Mouse (Mus musculus) T-cell, adult 2 months (primary cell): Measurements from ENCODE around the gene Tmed10.

Experiments
- DNase-seq: peaks from one replicate; pipeline ENCODE4 v3.0.0; 2022; ENCODE audit warnings: low spot score

The Tmed10 gene

DNA sequence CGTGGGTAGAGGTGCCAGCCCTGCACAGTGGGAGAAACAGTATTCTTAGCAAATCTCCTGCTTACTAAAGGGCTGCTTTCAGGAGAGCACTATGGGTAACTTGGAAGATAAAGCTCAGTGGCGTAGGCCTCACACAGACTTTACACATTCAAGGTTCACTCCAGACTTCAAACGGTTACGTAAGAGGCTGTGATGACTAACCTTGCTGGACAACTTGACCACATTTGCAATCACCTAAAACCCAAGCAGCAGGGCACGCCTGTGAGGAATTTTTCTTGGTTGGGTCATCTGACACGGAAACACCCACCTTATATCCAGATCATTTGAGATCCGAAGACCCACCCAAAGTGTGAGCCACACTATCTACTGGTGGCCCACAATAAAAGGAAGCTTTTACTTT is 44.5 kb downstream of the Tmed10 start:
- DNase-seq, result no peak

DNA sequence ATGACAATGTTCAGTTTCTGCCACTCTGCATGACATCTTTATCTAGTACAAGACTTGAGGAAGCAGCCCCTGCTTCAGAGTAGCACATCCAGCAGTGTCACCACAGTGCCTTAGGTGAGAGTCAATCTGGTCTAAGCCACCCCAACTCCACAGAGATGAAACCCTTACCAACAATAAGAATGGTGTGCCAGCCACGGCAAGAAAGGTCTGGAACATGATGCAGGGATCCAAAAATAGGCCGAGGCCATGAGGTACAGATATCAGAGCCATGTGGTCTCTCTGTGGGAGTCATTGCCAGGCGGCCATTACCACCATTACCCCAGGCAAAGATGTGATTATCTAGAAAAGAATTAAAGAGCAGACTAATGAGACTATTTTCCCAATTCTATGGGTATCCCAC is 66.0 kb downstream of the Tmed10 start:
- no peak for DNase-seq

DNA sequence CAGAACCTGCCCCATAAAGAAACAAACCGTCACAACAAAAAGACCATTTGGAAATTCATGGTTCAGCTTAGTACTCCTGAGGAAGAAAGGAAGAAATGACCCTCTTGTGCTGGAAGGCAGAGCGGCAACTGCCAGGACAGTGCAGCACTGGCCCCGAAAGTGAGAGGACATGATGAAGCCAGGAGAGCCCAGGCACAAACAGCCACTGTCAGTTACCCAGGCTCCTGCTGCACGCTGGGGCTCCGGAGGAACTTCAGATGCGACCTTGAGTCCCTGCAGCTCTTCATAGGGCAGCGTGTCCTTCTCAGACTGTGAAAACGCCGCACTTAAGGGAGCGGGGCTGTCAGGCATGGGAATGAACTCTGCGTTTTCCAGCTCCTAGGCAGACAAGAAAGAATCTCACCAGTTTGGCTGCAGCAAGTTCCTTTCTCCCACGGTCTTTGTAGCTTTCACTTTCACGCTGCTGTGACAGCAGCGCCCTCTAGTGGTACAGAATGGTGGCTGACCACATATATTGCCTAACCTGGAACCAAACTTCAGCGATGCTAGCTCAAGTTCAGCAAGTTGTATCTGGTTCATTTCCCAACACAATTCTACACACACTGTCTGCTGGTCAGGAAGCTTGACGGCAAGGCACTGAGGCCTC is 69.3 kb downstream of the Tmed10 start:
- DNase-seq, result peak; percentile 75

DNA sequence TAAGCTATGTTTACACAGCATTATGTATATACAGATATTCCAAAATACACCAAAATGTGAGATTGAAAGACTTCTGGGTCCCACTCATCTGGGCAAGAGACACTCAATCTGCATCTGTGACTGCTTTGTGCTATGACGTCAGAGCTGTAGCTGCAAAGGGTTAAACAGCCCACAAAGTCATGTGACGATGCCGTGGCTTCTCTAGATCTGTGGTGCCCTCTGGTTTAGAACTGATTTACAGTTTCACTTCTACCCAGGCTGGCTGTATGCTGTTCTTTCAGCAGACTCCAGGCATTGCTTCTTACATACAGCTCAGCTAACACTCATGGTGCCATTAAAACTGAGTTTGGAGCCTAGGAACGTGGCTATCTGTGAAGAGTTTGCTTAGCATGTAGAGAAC is 69.9 kb downstream of the Tmed10 start:
- DNase-seq, result peak; percentile 69

DNA sequence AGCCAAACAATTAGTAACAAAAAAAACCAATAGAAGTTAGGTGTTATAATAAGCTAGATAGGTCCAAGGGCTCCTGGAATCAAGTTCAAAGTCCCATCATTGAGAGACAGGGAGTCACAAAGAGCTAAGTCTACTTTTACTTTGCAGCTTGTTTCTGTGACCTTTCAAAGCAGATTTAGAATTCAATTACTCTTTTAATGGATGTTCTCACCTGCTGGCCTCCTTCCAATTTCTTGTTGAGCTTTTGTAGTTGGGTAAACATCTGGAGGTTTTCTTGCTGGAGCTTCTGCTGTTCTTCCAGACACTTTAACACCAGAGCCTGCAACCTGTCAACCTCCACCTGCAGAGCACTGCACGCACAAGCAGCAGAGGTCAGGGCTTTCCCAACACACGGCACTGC is 71.4 kb downstream of the Tmed10 start:
- DNase-seq, result no peak

DNA sequence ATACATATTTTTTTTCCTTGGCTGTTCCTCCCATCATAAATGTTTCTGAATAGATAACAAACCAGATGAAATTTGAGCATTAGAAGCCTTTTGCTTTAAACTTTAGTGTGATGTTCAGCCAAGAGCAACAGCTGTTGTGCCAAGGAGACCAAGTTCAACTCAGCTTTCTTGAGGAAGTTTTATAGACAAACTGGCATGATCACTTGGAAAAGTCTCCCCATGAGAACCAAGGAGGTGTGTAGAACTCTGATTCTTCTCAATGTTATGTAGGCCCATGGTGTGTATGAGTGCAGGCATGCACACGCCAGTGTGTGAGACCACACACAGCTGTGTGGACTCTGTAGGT is 75.8 kb downstream of the Tmed10 start:
- no peak for DNase-seq

DNA sequence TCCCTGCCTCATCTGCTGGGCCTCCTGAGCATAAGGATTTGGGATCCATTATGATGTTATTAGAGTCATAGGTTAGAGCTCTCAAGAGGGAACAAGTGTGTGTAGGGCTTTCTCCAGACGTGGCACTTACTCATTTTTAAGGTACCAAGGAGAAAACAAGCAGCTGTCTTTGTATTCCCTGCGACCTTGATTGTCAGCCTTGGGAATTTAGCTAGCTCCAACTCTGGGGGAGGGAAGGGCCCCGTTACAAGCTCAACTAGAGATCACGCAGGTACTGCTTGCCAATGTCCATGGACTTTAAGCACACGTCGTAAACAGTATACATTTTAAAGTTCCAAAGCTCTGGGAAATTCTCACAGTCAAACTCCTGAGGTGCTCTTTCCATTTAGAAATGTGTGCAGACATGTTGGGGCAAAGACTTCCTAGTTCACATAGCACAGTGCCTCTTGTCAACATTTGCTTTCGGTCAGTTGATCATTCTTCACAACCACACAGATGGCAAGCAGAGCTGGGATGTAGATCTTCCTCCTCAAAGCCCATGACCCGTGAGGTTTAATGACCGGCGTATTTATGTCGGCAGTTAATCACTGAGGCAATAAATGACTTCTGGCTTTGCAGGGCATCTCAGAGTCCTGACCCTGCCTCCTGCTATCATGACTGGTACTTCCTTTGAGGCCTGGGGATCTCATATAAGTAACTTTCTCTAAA is 76.4 kb downstream of the Tmed10 start:
- no peak for DNase-seq

DNA sequence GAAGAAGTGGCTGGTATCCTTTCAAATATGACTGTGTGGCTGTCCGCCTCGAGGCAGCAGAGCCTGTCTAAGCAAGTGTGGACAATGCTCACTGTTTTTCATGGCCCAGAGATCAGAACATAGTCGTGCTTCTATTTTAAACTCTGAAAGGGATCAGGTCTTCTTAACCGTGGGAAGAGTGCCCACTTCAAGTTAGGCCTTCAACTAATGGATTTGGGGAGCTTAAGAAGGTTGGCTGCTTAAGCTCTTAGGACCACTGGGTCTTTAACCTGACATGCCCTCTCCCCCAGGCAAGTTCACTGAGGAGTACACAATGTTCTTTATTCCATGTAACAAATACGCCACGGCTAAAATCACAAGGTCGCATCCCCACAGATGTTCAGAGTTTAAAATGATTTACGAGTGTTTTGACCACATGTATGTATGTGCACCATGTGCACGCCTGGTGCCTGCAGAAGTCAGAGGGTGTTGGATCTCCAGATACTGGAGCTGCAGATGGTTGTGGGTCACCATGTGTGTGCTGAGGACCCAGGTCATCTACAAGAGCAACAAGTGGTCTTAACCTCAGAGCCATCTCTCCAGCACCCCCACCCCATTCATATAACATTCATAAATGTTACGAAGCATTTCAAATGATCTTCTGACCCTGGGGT is 77.2 kb downstream of the Tmed10 start:
- DNase-seq, result no peak

DNA sequence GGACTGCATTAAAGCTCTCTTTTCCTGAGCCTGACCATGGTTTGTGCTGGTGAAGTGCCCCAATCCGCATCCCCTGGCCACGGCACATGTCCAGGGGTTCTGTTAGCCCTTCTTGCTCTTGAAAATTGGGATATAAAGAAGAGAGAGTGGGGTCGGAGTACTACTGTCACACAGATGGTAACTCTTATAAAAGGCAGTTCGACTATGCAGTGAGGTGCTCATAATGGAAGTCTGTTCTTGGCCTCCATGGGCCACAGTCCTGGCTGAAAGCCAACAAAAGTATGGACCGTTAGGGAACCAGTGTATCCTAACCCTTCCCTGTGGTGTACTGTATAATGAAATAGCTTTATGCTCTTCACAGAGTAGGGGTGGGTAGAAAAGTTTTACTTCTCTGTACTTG is 77.7 kb downstream of the Tmed10 start:
- no peak for DNase-seq

DNA sequence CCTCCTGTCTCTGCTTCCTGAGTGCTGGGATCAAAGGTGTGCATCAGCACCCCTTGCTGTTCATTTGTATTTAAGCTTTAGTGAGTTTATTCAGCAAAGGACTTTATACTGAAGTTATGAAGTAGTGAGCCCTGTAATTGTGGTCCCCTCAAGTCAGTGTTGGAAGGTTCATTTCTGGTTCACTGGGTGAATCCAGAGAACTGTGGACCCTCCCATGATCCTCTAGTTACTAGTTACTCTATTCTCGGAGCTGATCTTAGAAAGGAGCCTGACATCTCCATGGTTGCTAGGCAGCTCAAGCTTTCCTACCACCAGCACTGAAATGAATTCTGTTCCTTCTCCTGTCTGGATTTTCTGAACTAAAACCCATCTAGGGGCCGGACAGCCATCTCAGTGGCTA is 79.1 kb downstream of the Tmed10 start:
- no peak for DNase-seq

DNA sequence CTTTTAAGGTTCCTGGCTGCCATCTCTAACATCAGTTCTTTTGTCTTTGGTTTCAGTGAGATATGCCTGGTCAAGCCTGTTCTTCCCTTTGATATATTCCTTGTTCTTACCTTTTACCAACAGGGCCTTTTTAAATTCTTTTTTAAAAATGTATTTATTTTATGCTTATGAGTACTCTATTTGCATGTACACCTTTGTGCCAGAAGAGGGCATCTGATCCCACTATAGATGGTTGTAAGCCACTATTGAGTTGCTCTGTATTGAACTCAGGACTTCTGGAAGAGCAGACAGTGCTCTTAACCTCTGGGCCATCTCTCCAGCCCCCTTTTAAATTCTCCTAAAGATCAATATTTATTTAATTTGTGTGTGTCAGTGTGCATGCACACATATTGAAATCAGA is 81.7 kb downstream of the Tmed10 start:
- DNase-seq, result no peak

DNA sequence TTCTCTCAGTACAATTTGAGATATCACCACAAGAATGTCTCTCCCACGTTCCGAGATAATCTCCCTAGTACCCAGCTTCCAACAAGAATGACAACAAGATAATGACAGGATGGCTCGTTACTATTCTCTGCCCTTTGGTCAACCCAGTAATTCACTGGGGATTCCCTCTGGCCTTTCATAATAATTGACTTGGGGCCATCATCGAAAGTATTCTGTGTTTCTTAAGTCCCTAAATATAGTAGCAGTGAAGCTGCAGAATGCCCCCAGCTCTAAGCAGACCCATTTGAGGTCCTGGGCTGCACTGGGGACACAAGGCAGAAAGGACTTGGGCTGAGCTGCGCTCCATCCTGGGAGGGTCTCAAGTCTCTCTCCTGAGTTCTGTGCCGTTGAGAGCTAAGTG is 82.4 kb downstream of the Tmed10 start:
- DNase-seq, result no peak

DNA sequence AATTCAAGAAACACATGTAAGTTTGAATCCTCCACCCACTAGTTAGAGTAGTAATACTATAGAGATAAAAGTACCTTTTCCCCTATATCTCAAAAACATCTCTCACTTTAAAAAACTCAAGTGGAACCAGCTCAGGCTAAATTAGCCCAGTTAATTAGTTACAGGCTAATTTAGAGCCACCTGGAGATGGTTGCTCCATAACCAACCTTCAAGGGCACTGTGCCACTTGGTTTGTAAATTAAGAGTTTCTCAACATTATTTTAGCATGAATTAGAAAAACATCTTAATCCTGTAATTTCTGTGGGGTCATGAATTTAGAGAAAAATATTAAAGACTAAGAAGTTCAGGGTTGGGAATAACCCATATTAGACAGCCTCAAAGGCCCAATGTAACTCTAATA is 83.1 kb downstream of the Tmed10 start:
- no peak for DNase-seq

DNA sequence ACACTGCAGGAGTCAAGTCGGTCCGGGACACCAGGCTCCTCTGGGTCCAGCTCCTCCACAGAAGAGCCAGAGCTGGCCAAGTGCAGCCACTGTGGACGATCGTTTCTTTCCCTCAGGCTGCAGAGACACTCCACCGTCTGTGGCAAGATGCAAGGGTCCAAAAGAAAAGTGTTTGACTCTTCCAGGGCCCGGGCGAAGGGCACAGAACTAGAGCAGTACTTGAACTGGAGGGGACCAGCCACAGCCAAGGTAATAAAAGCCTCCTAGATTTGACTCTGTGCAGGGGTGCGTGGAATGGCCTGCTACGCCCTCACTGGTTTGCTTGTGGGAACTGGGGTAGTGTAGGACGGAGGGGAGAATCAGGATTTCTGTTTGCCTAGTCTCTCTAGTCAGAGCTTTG is 84.0 kb downstream of the Tmed10 start:
- DNase-seq, result no peak
